8 mouse cellular contexts compared by ENCODE assay signal in genomic region chr2:68756793-68757192, GRCm38 (mm10).
A peak's percentile ranks its signal among the peaks of the same experiment; 100 is the strongest.
DNase-seq lines count a peak whose midpoint lies in the region; ATAC-seq lines count a peak whose summit lies in the region.

No protein-coding gene starts in this region.

- peak; percentile 2 for DNase-seq in gastrocnemius, adult 18-20 months (ENCODE audit: low spot score)
- DNase-seq in gastrocnemius, postnatal 36 days: no peak
- peak; percentile 65 for DNase-seq in brain, adult 2 months (ENCODE audit: low read depth, low spot score)
- peak; percentile 44 to 60 for DNase-seq in left cerebral cortex, postnatal 25 days (ENCODE audit: low spot score in 2 of 2)
- peak; percentile 63 for DNase-seq in neural tube, embryonic 11.5 days (ENCODE audit: low spot score)
- no peak for DNase-seq in urinary bladder, adult 18-20 months (ENCODE audit: low spot score in 2 of 2)

- no peaks in the 10 kb centered on the region for H3K9me3 ChIP-seq in forebrain, embryonic 12.5 days
- no peaks in the 10 kb centered on the region for H3K9me3 ChIP-seq in intestine, embryonic 15.5 days
- no peaks in the 10 kb centered on the region for H3K9me3 ChIP-seq in neural tube, embryonic 11.5 days (ENCODE audit: control insufficient read depth, low read length)

- no peaks in the 10 kb centered on the region for H3K4me1 ChIP-seq in forebrain, embryonic 12.5 days
- no peaks in the 10 kb centered on the region for H3K4me1 ChIP-seq in intestine, embryonic 15.5 days (replicated peaks)
- H3K4me1 ChIP-seq in neural tube, embryonic 11.5 days (ENCODE audit: control insufficient read depth, insufficient read depth, low read length): no peaks in the 10 kb centered on the region

- 29% methylated on average over 6 of the region's 6 CpGs for WGBS in forebrain, embryonic 12.5 days
- WGBS in intestine, embryonic 15.5 days: 21% methylated on average over 6 of the region's 6 CpGs
- 28% methylated on average over 6 of the region's 6 CpGs for WGBS in neural tube, embryonic 11.5 days

- no peak overlapping the region for H3K4me3 ChIP-seq in forebrain, embryonic 12.5 days (replicated peaks)
- H3K4me3 ChIP-seq in intestine, embryonic 15.5 days (replicated peaks): no peak overlapping the region
- no peak overlapping the region for H3K4me3 ChIP-seq in neural tube, embryonic 11.5 days (ENCODE audit: low read depth, low read length)

- intact Hi-C loops in gastrocnemius, postnatal 36 days (cut with DNase I): loop anchor here (5.0 to 10.0 kb wide), 2 partner anchors 194 to 392 kb away; no protein-coding TSS in a partner anchor
- intact Hi-C loops in left cerebral cortex, postnatal 25 days (cut with DNase I): loop anchor here (2.0 to 10.0 kb wide), 3 partner anchors 194 to 1942 kb away; no protein-coding TSS in a partner anchor

- ATAC-seq in forebrain, embryonic 12.5 days (ENCODE audit: low FRiP score): peak; percentile 70; the same call in 1 of the 2 replicates
- ATAC-seq in intestine, embryonic 15.5 days: peak; percentile 77
- ATAC-seq in neural tube, embryonic 11.5 days (ENCODE audit: insufficient read depth, low FRiP score, low TSS enrichment): peak; percentile 50; the same call in 1 of the 2 replicates

- no peak overlapping the region for H3K9ac ChIP-seq in forebrain, embryonic 12.5 days
- H3K9ac ChIP-seq in intestine, embryonic 15.5 days: no peak overlapping the region
- H3K9ac ChIP-seq in neural tube, embryonic 11.5 days (ENCODE audit: low read length): no peak overlapping the region

- H3K27ac ChIP-seq in forebrain, embryonic 12.5 days: no peak overlapping the region
- no peak overlapping the region for H3K27ac ChIP-seq in intestine, embryonic 15.5 days
- no peak overlapping the region for H3K27ac ChIP-seq in neural tube, embryonic 11.5 days (ENCODE audit: low read depth, low read length)

- no peaks in the 10 kb centered on the region for H3K27me3 ChIP-seq in forebrain, embryonic 12.5 days
- H3K27me3 ChIP-seq in intestine, embryonic 15.5 days (replicated peaks): no peaks in the 10 kb centered on the region
- H3K27me3 ChIP-seq in neural tube, embryonic 11.5 days (ENCODE audit: control insufficient read depth, insufficient read depth, low read length): no peaks in the 10 kb centered on the region

- no peak overlapping the region for H3K4me2 ChIP-seq in forebrain, embryonic 12.5 days
- H3K4me2 ChIP-seq in intestine, embryonic 15.5 days (replicated peaks): no peak overlapping the region
- H3K4me2 ChIP-seq in neural tube, embryonic 11.5 days (ENCODE audit: low read depth): no peak overlapping the region

- H3K36me3 ChIP-seq in forebrain, embryonic 12.5 days (replicated peaks): no peaks in the 10 kb centered on the region
- H3K36me3 ChIP-seq in intestine, embryonic 15.5 days: no peaks in the 10 kb centered on the region
- H3K36me3 ChIP-seq in neural tube, embryonic 11.5 days (ENCODE audit: control insufficient read depth, insufficient read depth, low read length): no peaks in the 10 kb centered on the region

Comparison
In these comparisons a context has a peak if more than half of its experiments do, and no peak if none do; other contexts are left out.
1. DNase-seq: peak in gastrocnemius, adult 18-20 months (single experiment), brain, adult 2 months (single experiment), left cerebral cortex, postnatal 25 days (2 of 2) and neural tube, embryonic 11.5 days (single experiment); none in gastrocnemius, postnatal 36 days (0 of 2) and urinary bladder, adult 18-20 months (0 of 2).
2. Peak in every context shown above with its lines, with median percentiles within 50 percentile points of each other: ATAC-seq.